Mouse (Mus musculus): ENCODE measurements at regions not wholly inside any gene's neighbourhood (a gene's known extent, or its start where the extent isn't known, plus 50 kb on each side); places are given as distances from the start of the nearest gene placed in this dataset.
"Not testable (repeated sequence)": the region's sequence is repeated elsewhere in the genome, so short reads cannot be mapped to it uniquely, and the experiment has no call there.

DNA sequence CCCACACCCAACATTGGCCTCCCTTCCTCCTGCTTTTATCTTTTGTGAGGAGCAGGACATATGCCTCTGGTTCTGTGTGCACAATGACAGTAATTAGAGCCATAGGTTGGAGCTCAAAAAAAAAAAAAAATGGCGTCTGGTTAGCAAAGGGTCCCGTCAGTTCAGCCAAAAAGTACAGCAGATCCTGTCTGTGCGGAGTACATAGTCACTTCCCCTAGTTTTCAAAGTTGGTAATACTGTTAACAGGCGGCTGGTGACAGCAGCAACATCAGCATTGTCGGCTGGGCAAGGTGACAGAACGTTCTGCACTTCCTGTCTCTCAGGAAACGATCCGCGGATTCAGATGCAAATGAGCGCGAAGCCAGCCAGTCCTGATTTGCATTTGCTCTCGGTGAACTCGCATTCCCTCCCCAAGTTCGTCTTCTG, 642.4 kb upstream of the Gm19410 start:
- peak; percentile 39 to 53 for DNase-seq (ENCODE audit: low spot score in 2 of 2)

DNA sequence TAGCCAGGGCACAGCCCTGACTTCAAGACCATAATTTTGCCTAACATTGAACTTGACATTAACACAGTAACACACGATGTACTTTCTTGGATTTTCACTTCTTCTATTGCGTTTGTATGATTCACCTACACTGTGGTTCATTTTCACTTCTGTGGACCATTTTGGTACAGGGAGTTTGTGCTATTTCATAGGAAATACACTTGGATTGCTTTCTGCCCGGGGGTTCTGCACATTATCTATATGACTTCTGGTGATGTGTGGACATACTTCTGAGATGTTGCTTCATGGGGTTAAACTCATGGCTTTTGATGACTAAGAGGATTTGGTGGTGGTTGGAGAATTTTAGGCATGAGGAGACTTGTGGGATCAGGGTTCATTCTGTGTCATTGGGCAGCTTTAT, 640.4 kb upstream of the Gm19410 start:
- DNase-seq (ENCODE audit: low spot score in 2 of 2) = no peak

DNA sequence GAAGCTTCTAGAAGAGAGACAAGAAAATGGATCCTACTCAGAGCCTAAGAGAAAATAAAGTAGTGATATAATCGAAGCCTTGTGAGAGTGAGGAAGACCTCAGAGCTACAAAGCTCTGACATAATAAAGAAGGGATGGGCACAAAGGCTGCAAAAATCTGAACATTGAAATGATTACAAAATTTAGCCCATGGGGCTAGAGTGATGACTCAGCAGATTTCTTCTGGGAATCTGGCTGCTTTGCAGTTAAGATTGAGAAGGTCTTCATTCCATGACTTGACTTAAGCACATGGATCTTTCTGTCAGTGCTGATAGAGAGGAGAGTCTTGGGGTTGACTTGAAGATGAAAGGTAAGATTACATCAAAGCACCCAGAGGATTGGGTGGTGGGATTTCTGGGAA, 633.3 kb upstream of the Gm19410 start:
- DNase-seq (ENCODE audit: low spot score in 2 of 2) = no peak

DNA sequence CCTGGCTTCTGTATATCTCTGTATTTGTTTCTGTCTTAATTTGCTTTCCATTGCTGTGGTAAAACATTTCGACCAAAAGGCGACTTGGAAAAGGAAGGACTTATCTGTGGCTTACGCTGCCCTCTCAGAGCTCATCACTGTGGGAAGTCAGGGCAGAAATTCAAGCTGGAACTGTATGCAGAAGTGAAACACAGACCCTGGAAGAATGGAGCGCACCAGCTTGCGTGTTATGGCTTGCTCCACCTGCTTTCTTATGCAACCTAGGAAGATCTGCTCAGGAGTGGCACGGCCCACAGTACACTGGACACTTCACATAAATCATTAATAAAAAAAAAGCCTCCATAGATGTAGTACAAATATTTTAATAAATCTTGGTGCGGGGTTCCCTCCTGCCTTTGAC, 630.0 kb upstream of the Gm19410 start:
- no peak for DNase-seq (ENCODE audit: low spot score in 2 of 2)

DNA sequence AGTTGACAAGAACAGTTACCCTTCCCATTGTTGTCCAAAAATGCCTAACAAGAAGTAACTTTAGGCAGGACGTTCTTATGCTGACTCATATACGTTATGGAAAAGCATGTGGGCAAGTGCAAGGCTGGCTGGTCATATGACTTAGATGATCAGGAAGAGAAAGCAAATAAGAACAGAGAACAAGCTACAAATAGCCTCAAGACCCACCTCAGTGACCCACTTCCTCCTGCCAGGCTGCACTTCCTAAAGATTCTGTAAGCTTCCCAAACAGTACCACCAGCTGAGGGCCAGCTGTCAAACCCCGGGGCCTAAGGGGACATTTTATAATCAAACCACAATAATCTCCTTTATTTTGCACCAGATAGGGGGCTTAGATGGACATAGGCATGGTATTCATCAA, 628.9 kb upstream of the Gm19410 start:
- no peak for DNase-seq (ENCODE audit: low spot score in 2 of 2)

DNA sequence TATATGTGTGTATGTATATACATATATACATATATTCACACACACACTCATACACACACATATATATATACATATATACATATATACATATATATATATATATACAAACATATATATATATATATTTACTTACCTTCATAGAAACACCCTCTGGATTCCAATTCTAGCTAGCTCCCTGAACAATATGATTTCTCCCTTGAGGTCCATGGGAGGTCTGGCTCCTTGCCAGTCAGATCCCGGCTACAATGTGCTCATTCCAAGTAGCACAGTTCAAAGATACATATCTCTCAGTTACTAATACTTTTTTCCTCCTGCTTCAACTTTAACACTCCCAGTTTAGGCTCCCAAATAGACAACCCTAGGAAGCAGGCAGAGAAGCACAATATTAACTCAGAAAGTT, 624.8 kb upstream of the Gm19410 start:
- no peak for DNase-seq (ENCODE audit: low spot score in 2 of 2)

DNA sequence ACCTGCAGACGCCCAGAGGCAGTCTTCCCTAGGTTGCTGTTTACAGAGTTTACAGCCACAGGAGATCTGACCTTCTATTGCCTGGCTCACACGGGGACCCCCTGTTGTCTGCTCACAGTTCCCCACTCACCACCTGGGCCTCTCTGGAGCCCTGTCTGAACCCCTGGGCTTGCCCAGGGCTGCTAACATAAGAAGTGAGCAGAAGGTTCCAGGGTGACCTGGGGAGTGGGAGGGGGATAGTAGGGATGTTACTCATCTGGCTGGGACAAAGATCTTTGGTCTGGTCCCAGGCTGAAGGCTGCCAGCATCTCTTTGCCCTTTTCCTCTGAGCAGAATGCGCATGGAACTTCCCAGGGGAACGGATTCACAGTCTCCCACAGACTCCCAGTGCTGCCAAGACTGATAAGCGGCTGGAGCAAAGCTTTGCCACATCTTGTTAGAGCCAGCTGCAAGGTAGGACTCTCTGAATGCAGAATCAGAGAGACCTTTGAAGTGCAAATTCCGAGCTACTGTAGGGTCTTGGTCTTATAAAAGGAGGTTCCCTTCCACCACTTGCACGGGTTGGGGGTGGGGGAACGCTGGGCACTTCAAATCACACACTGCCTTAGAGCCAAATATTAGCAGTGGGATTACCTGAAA, 622.5 kb upstream of the Gm19410 start:
- DNase-seq (ENCODE audit: low spot score in 2 of 2) = no peak

DNA sequence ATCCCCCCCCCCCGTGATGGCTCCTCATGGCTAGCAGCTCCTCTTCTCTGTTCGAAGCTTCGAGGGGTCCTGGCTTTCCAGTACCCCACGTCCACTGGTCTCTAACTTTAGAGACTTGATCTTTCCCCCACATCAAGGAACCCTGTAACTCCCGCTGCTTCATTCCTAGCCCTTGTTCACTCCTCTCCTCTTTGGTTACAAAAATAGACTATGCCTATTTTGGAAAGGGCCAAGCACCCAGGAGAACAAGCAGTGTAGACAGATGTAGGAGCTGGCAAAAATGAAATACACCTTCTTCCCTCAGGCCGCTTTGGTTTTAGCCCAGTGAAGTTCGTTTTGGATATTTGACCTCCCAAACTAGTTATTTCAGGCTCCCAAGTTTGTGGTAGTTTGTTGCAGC, 621.9 kb upstream of the Gm19410 start:
- DNase-seq (ENCODE audit: low spot score in 2 of 2) = no peak

DNA sequence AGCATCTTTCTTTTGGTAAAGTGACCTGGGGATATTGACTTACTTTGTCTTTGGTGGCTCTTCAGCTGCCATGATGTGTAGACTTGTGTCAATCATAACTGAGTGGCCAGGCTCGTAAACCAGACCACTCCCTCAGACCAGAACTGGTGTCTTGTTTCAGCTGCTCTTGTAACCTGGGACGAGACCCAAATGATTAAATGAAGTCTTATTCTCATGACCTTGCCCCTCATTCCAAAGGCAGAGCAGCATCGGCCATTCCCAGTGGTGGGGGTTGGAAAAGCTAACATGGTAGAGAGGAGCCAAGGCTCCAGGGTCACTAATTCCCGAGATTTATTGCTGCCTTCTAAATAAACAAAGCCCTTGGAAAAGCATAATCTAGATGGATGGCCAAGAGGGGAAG, 621.2 kb upstream of the Gm19410 start:
- DNase-seq (ENCODE audit: low spot score in 2 of 2) = no peak

DNA sequence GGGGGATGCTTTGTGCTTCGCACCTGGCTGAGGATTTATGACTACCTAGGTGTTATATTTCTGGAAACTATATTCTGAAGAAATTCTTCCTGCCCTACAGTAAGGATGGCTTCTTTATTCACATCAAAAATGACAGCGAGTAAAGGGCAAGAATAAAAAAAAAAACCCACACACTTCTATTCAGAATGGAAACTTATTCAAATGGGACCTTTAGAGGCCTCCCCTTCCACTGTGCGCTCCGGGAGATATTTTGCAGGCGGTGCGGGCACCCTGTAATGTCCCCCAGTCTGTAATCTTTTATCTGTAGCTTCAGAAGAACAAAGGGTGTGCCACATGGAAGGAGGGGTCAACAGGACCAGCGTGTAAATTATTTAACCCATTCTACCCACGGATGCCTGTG, 618.1 kb upstream of the Gm19410 start:
- no peak for DNase-seq (ENCODE audit: low spot score in 2 of 2)

DNA sequence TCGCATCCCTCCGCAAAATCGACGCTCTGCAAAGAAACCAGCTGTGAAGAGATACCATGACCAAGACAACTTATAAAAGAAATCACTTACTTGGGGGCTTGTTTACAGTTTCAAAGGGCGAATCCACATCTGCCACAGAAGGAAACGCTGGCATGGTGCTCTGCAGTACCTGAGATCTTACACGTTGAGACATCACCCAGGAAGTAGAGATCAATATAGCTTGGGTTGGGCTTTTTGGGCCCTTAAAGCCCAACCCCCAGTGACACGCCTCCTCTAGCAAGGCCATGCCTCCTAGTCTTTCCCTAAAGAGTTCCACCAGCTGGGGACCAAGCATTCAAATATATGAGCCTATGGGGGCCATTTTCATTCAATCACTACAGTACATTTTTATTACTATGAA, 617.6 kb upstream of the Gm19410 start:
- DNase-seq (ENCODE audit: low spot score in 2 of 2) = no peak

DNA sequence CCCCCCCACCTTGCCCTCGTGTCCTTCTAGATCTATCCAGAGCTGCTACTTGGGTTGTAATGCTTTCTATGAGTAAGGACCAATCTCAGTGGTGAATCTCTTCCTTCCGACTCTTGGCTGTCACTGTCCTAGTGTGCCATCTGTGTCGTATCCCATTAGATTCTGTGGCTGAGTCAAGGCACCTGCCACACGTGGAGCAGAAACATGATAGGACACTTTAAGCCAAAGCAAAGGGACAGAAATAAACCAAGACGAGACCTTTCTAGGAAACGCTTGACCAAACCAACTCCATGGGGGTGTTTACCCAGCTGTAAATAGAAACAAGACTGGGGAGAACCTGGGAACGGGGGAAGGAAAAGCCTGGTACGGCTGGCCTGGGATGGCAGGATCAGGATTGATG, 613.0 kb upstream of the Gm19410 start:
- no peak for DNase-seq (ENCODE audit: low spot score in 2 of 2)

DNA sequence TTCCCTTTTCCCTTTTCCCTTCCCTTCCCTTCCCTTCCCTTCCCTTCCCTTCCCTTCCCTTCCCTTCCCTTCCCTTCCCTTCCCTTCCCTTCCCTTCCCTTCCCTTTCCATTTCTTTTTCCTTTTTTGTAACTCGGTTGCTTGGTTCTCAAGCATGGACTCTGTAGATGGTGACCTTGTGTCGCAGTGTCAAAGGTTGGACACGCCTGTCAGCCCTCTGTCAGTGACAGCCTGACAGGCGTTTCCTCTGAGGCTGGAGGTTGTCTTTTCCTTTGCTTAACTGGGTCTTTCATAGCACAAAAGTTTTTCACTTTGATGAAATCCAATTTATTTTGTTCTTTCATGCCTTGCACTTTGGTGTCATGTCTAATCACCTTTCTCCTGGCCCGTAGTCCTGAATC, 609.3 kb upstream of the Gm19410 start:
- DNase-seq (ENCODE audit: low spot score in 2 of 2) = no peak

DNA sequence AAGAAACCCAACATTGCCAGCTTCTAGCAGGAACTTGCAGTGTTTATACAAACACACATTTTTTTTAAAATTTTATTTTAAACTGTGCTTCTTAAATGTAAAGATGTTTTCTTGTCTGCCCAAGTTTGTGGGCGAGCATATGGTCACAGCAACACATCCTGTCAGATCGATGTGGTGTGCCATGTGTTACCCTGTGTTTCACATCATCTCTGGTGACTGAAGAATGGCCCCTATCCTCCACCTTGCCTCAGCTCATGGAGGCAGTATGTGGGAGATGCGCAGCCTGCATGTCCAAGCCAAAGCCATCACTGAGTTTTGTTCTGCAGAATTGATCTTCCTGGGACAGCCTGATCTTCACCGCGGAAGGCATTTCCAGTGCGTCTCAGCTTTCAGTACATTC, 607.9 kb upstream of the Gm19410 start:
- no peak for DNase-seq (ENCODE audit: low spot score in 2 of 2)

DNA sequence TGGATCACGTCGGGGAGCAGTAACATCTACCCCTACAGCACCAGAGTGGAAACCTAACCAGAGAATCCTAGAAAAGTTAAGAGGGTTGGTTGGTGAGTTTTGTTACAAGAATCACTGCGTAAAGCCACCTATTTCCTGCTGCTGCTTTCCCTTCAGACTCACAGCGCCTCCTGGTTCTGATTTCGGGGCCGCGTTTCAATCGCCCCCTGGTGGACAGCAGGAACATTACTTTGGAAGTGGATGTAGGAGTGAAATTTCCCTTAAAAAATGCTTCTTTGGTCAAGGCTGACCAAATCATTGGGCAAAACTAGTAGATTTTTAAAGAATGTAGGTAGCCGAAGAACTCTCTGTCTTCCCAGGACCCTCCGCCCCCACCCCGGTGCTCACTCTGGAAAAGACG, 606.3 kb upstream of the Gm19410 start:
- DNase-seq (ENCODE audit: low spot score in 2 of 2) = peak in 1 of 2 experiments; percentile 59

DNA sequence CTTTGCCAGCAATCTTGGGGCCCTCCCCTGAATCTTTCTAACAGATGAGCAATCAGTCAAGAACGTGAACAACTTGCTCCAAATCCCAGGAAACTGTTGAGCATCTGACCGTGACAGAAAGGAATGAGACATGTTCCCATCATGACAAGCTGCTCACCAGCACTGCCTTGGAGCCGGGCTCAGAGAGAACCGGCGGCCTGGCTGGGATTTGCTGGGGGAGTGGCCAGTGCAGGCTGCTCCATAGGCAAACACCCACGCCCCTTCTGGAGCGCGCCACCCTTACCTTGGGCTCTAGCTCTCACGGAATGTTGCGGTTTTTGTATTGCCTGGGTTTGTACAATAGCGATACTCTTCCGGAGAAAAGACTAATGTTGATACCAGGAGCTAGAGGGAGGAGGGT, 605.4 kb upstream of the Gm19410 start:
- DNase-seq (ENCODE audit: low spot score in 2 of 2) = no peak

DNA sequence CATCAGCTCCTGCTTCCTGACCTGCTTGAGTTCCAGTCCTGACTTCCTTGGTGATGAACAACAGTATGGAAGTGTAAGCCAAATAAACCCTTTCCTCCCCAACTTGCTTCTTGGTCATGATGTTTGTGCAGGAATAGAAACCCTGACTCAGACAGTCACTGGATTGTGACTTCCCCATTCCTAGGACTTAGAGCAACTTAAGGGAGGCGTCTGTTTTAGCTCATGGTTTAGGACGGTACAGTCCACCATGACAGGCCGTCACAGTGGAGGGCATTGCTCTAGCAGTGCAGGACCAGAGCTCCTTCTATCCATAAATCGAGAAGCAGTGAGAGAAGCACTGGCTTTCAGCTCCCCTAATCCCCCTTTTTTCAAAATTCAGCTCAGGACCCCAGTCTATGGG, 603.4 kb upstream of the Gm19410 start:
- DNase-seq (ENCODE audit: low spot score in 2 of 2) = not testable (repeated sequence)

DNA sequence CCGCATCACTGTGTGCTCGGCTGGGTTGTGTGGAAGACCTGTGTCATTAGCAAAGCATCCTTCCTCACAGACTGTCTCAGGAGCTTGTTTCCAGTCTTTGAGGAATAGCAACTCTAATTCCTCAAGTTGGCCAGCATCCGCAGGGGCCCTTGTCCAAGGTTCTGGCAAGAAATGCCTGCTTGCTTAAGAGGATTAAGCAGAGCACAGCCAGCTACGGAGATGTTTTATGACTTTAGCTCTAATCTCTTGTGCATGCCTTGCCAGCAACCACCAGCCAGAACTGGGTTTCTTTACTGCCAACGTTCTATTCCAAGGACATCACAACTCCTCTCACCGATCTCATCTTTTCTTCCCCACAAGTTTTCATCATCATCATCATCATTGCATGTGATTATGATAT, 599.0 kb upstream of the Gm19410 start:
- no peak for DNase-seq (ENCODE audit: low spot score in 2 of 2)

DNA sequence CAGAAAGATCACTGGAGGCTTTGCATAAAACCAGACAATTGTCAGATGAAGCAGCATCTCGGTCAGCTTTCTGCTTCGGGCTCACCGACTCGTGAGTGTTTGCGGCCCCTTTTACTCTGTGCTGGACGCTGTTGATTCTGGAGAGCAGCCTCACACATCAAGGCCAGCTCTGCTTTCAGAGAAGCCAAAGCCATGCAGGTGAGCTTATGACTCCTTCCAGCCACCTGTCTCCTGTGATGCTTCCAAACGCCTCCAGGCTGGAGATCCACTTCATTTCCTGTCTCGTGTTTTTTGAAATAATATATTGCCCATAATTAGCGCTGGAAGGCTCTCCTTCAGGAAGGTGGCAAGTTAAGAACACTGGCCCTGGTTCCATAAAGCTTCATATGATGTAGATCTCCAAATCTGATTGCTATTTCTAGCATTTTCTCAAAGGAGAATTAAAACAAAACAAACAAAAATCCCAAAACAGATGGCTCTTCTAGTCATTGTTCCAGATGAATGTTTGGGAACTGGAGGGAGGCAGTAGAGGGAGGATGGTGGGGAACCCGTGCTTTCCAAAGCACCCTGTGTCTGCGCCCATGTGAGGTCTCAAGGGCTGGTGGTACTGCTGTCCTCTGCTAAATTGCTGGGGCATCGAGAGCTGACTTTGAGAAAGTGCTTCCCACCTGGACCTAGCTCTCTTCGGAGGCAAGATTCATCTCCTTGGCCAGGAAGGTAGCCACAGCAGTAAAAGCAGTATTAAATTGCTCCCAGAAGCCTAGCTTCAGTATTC, 593.9 kb upstream of the Gm19410 start:
- DNase-seq (ENCODE audit: low spot score in 2 of 2) = no peak

DNA sequence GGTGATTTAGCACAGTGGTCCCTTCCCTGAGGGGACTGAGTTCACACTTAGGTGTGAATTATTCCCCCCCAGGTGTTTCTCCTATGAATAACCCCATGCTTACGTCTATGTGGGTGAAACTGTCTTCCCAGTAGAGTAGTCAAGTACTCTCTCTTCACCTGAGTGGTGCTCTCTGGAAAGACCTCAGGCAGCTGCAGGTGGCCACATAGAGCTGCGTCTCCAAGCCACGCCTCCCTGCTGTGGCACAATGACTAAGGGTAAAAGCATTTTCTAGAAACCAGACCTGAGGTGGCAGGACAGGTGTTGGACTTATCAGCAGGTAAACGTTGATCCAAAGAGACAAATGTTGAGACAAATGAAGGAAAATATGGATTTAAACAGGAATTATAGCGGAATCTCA, 588.3 kb upstream of the Gm19410 start:
- DNase-seq (ENCODE audit: low spot score in 2 of 2) = no peak

DNA sequence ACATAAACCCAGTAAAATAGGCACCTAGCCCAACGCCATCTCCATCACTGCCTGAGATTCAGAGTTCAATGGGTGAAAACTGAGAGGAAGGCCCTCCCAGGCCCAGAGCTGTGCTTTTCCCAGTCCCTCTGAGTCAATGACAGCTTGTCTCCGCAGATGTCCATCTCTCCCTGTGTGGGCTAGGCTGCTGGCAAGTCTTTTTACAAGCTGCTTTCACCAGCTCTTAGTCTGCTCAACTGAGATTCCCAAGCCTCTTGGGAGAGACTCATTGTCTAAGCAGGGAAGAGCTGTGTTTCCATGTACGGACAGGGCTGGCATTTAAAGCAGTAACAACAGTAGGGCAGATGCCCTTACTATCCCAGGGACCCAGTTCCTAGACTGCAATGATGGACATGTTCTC, 585.5 kb upstream of the Gm19410 start:
- DNase-seq (ENCODE audit: low spot score in 2 of 2) = no peak

DNA sequence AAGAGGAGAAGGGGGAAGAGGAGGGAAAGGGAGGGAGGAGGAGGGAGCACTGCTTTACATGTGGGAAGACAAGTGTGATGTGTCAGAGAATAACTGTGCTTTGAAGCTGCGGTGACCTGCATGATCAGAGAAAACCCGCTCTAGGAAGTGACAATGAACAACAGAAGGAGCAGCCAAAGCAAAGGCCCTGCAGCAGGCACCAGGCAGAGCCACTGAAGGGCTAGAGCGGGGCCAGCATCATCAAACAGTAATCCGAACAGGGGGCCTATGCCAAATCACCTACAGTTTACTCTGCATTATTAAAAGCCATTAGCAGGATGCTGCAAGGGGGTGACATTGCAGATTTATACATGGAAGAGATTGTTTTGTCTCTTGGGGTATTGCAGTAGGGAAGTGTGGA, 583.4 kb upstream of the Gm19410 start:
- DNase-seq (ENCODE audit: low spot score in 2 of 2) = no peak

DNA sequence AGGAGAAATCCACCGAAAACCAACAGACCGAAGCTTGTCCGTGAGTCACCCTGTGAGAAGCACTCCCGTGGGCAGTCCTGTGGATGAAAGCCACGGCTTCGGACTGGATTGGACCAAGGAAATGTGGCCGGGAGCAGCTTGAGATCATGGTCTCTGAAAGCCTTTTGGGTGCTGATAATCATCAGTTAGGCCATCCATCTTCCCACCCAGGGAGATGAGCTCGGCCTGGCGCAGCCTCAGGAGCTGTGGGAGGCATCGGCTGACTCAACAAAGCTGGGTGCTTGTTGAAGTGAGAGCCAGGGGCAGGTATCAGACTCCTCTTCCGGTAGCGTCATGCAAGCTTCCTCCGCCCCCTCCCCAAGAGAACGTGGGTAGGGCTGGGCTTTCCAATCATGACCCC, 582.2 kb upstream of the Gm19410 start:
- DNase-seq (ENCODE audit: low spot score in 2 of 2) = no peak

DNA sequence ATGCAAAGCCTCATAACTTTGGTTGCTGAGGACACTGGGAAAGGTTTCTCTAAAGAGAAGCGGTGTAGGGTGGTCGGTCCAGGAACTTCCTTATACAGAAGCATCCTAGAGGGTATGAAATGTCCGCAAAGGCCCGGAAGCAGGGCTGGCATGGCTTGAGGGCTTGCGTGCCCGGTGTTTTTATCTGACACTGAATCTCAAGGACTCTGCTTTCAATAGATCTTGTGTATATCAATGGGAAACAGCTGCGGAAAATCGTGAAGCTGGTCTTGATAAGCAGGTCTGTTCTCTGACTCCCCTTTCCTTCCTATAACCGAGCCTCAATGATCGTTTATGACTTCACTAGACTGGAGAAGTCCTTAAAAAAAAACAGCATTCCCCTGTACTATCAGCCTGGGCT, 580.4 kb upstream of the Gm19410 start:
- no peak for DNase-seq (ENCODE audit: low spot score in 2 of 2)
